Mouse (Mus musculus) cerebellum, adult 2 months (tissue): ENCODE results near the gene Ppp3ca.

ENCODE experiments used
- CTCF ChIP-seq: fragments of 200-500 bp; IDR thresholded peaks from 2 replicates; pipeline ENCODE4 v1.5.1; 2011; ENCODE audit warnings: low read depth, mild to moderate bottlenecking, control low read depth, low read length, moderate library complexity, borderline replicate concordance; ENCODE audit not compliant: insufficient read depth
- POLR2A ChIP-seq: fragments of 200-500 bp; IDR thresholded peaks from 2 replicates; pipeline ENCODE4 v1.6.1; 2011; ENCODE audit warnings: low read length, control low read depth, borderline replicate concordance; ENCODE audit not compliant: insufficient read depth

- TF ChIP-seq CTCF (no peak), POLR2A (no peak)
Observed at GRCm38 (mm10) chr3:136651496-136651895, 18.4 kb upstream of the Ppp3ca start.
